Mouse (Mus musculus): ENCODE results near the gene 6030468B19Rik.

DNA sequence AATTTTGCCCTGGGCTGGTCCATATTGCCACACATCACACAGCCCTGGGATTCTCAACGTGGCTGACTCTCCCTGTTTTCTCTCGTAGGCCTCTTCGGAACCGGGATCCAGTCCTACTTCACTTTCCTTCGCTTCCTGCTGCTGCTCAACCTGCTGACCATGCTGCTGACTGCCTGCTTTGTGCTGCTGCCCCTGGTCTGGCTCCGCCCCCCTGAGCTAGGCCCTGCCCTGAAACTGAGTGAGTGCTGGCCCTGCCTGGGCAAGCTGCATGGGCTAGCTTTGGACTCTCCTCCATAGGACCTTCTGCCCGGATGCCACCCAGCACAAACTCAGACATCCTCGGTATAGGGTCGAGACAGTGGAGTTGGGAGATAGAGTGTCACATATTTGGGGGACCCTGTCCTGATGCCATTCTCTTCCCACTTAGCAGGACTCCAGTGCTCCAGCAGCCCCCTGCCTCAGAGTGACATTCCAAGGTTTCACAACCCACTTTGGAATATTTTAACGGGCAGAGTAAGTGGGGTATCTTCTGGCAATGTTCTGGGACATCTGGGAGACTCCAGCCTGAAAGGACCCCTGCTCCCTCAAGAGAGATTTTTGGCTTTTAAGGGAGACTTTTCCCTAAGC is 13.7 kb upstream of the 6030468B19Rik start:
- no peak for TF ChIP-seq MAFK (IDR thresholded peaks at IDR 0.05; ENCODE audit: insufficient read depth, low read depth, low read length)
- no peak for TF ChIP-seq CHD2 (IDR thresholded peaks at IDR 0.05; ENCODE audit: low read depth, low read length)
- no peak for TF ChIP-seq HCFC1 (IDR thresholded peaks at IDR 0.05; ENCODE audit: borderline replicate concordance, insufficient read depth, low read length)
